Mouse (Mus musculus): ENCODE results near the gene Cgrrf1. TPM values are rescaled to one million over a fixed set of nuclear protein-coding genes. Genes with fewer than 3 reads are reported as not detected.

The Cgrrf1 gene
- total RNA-seq, 2 experiments from 2014 or later, result 21.2 to 28.4 TPM

DNA sequence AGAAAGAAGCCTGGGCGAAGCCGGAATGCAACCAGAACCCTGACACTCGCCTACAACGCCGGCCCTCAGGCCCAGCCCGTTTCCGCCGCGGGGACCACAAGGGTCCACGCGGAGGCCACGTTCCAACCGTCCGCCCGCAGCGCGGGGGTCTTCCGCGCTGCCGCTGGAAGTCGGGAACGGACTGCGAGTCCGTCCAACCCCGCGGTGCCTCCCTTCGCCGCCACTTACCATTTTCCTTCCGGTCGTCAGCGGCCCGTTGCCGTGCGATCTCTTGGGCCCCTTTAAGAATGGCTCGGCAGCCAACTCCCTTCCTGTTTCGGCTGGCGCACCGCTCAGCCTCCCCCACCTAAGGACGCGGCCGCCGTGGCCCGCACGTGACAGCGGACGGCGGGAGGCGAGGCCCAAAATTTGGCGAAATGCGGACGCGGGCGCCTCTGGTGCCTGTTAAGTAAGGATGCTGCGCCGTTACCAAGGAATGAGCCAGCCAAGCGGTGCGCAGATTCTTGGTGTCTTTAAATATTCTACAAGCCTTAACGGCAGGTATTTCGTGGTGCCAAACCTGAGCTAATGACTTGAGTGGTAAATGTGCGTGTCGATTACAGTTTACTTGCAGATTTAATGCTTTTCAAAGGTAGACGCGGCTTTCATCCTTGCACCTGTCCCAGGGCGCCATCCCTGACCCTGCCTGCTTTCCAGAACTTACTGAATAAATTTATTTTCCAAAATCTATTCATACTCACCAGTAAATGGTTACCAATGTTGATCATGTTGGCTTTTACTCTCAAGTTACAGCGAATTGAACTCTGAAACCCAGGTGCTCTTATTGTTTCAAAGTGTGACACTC, 9.8 kb upstream of the Cgrrf1 start, which contains the start of gene Gmfb:
Gene Gmfb (minus strand): TSS at position 370 of the 844 bp plus-strand sequence.
- peak; percentile 96 for ATAC-seq (replicated peaks; ENCODE audit: poor library complexity, severe bottlenecking)

DNA sequence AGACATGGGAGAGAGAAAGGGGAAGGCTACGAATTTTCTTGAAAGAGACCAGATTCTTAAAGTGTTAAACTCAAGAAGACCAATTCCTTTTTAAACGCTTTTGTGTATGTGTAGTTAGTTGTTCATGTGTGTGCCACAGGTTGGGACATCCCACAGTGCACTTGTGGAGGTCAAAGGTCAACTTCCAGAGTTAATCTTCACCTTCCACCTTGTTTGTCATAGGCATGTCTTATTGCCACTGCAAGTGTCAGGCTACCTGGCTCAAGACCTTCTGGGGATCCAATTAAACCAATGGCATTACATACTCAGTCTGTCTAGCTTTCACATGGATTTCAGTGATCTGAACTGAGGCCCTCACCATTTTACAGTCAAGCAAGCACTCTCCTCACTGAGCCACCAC, 7.9 kb upstream of the Cgrrf1 start:
- ATAC-seq (replicated peaks; ENCODE audit: poor library complexity, severe bottlenecking), result no peak

DNA sequence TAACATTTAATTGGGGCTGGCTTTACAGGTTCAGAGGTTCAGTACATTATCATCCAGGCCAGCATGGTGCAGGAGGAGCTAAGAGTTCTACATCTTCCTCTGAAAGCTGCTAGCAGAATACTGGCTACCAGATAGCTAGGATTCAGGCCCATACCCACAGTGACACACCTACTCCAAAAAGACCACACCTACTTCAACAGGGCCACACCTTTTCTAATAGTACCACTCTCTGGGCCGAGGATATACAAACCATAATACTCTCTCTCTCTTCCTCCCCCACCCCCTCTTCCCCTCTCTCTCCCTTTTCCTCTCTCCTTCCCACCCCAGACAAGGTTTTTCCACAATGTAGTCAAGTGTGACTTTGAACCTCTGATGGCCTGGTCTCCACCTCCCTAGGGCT, 4.5 kb upstream of the Cgrrf1 start:
- ATAC-seq (replicated peaks; ENCODE audit: poor library complexity, severe bottlenecking), result no peak

DNA sequence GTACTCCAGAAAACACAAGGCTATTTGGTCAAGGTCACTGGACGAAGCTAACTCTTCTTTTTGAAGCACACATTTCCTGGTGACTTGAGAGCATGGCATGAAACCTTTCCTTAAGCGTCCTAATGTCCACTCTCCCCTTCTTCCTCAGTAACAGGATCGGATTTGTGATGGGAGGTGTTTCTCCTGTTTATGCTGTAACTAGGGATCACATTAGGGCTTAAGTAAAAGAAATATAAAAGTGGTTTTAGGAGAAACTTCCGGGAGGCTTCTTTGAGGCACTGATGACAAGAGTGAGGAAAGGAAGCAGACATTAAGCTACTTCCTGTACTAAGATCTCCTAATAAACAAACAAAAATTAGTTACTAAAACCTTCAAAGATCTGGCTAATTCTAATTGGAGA, 630 bp upstream of the Cgrrf1 start:
- peak; percentile 14; the same call in 1 of the 2 replicates for ATAC-seq (replicated peaks; ENCODE audit: poor library complexity, severe bottlenecking)

DNA sequence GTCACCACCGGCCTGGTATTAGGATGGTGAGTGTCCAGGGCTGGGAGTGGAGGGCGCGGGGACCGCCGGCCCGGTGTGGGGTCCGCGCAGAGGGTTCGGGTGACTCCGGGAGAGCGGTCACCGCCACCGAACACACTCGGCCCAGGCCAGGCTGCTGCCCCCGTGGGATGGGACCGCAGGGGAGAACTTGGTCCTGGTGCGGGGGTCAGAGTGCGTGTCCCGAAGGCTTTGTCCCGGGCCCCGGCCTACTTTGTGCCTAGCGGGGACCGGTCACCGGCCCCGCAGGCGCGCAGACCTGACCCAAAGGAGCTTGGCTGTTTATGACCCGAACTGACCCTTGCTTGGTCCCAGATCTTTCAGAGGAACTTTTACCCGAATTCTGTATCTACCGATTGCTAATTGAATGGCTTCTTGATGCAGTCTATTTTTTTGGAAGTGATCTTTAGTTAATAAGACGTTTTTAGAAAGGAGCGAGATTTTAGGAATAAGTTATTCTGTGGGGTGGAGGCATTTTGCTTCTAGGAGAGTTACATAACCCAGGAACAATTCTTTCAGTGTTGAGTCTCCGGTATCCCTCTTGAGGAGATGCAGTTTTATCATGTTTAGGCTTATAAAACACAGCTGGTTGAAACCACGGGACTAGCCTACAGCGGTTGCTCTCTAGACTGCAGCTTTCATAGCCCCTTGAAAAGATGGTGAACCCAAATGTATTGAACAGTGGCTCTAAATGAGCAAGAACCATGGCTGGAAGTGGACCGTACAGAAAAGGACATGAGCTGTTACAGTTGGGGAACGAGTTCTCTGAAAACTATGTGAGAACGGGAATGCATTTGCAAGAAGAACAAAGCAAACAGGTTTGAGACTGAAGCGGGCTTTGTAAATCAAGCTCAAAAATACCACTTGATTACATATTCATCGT, 688 bp downstream of the Cgrrf1 start:
- no peak for ATAC-seq (replicated peaks; ENCODE audit: poor library complexity, severe bottlenecking)

DNA sequence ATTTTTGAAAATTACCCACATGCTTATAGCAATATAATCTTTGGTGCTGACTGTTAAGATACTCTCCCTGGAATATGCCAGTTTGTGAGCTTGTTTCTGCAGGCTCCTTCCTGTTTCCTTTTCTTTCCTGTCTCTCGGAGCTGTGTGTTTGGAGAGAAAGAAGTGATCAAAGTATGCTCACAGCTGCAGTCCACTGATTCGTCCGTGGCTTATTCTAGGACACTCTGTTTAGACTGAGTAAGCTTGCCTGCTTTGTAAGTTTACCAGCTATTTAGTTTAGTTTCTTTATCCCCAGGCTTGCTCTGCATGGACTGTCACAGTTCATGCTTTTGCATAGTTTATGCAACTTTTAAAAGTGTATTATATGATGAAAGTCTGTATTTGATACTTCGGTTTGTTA, 7.4 kb downstream of the Cgrrf1 start:
- ATAC-seq (replicated peaks; ENCODE audit: poor library complexity, severe bottlenecking), result no peak

DNA sequence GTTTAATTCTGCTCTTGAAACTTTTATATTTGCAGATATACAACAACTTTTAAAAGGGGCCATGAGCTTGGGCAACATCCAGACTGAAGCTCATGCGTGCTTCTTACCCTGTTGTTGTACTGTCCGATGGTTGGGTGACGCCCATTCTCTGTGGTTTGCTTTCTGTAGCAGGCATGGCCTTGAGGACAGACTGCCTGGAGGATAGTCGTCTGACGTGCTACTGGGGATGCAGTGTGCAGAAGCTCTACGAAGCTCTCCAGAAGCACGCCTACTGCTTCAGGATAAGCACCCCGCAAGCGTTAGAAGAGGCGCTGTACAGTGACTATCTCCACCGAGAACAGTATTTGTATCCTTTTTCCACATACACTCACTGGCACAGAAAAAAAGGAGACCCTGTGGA, 13.8 kb downstream of the Cgrrf1 start:
- no peak for ATAC-seq (replicated peaks; ENCODE audit: poor library complexity, severe bottlenecking)

DNA sequence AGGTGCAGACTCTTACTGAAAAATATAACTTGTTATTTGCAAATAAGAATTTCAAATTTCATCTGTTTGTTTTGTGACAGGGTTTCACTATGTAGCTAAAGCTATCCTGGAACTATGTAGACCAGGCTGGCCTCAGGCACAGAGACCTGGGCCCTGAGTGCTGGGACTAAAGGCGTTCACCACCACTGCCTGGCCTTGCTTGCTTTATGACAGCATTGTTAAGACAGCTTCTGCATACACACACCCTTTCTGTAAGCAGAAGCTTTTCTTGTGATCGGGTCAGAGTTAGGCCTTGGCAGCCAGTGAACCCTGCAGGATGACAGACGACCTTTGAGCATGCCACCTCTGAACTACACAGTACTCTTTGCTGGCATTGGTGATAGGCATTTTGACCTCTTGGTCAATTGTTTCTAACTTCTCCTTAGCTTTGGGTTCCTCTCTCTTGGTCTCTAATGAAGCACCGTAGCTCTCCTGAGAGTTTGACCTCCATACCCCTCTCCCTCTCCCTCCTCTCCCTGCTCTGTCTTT, 16.2 kb downstream of the Cgrrf1 start:
- no peak for ATAC-seq (replicated peaks; ENCODE audit: poor library complexity, severe bottlenecking)

DNA sequence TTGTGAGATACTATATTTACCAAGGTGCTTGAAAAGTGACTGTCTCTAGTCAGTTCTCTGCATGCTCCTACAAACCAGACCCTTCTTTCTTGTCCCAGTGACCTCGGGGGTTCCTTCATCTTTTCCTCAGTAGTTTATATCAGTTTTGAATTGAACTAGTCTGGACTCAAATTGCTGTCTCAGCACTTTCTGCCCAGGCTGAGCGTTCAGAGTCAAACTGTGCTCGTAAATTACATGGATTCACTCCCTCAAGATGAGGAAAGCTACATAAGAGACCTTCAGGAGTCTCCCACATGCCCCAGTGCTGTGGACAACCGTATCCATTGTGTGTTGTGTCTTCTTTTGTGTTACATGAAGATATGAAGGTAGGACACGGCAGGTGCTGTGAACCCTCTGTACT, 16.8 kb downstream of the Cgrrf1 start:
- ATAC-seq (replicated peaks; ENCODE audit: poor library complexity, severe bottlenecking), result no peak

DNA sequence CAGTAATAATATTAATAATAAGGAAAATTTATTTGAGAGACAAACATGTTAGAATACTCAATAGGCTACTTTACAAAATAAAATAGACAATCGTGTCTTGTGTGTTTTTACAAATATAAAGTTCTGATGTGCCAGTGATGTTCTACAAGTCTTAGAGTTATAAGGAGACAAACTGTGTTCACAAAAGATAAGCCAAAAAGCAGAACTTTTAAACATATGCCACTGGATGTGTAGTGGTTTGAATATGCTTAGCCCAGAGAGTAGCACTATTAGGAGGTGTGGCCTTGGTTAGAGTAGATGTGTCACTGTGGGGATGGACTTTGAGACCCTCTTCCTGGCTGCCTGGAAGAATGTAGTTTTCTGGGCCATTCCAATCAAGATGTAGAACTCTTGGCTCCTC, 17.8 kb downstream of the Cgrrf1 start:
- ATAC-seq (replicated peaks; ENCODE audit: poor library complexity, severe bottlenecking), result no peak

DNA sequence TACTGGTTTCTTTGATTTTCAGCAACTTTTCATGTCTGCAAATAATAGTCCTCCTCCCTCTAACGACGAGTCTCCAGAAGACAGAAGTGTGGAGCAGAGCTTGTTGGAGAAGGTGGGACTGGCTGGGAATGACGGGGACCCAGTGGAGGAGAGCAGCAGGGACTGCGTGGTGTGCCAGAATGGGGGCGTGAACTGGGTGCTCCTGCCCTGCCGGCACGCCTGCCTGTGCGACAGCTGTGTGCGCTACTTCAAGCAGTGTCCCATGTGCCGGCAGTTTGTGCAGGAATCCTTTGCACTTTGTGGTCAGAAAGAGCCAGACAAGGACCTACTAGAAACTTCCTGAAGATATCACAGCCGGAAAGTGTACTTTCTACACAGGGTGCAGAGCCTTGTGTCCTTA, 21.8 kb downstream of the Cgrrf1 start:
- no peak for ATAC-seq (replicated peaks; ENCODE audit: poor library complexity, severe bottlenecking)

DNA sequence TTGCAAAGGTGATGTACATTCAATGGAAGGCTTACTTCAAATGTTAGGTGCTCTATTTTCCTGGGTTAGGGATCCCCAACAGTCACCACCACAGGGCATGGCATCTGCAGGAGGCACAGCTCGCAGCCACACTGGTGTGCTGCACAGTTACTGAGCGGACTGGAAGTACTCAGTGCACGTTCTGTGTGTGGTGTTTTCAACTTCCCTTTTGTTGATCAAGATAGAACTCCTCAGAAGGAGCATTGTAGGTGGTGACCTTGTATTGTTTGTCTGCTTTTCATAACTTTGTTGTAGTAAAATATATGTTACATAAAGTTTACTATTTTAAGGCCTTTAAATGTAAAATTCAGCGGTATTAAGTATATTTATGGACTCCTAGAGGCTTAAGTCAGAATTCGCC, 31.0 kb downstream of the Cgrrf1 start:
- ATAC-seq (replicated peaks; ENCODE audit: poor library complexity, severe bottlenecking), result no peak

DNA sequence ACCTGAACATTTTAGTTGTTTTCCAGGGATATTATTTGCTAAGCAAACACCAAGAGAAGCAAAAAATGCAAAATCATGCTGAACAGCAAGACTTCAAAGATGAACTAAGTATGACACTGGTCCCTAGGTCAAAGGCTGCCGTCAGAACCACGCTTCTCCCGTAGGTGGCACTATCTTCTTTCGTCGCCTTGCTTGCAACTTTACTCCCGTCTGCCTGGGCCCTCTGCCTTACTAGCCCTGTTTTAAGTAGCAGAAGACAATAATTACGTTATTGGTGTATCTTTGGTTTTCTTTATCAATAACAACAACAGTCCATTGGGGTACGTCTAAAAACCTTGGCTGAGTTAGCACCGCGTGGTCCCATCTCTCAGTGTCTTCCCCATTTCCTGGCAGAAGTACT, 49.0 kb downstream of the Cgrrf1 start:
- ATAC-seq (replicated peaks; ENCODE audit: poor library complexity, severe bottlenecking), result peak; percentile 39

DNA sequence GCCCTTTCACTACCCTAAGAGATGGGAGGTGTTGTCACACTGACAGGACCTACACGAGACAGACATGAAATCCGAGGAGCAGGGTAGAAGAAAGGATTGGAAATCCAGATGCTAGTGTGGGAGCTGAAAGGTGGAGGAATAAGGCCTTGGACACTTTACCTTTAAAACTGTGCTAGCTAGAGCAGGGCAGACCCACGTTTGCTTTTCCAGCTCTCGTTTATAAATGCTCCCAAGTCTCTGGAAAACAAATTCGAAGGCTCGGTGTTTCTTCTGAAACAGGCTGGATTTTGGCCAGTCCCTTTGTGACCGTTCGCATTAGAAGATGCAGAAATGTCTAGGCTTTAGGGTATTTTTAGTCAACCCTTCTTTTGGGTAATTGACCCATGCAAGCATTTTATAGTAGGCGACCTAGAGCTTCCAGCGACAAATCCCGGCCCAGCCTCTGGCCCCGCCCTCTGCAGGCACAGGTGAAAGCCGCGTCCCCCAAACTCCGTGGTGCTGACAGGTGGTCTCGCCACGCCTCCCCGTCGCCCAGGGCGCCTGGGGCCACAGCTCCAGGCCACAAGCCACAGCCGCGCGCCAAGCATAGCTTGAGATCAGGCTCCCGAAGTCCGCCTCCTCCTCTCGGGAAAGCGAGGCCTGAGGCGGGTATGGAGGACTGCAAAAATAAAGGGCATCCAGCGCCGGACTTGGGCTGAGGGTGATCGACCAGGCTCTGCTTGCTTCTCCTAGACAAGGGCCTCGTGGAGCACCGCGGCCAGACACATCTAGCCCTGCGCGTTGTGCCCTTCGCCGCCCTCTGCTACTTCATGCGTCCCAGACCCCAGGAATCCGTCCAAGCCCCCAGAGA, 49.9 kb downstream of the Cgrrf1 start:
- ATAC-seq (replicated peaks; ENCODE audit: poor library complexity, severe bottlenecking), result 0 out of 2 replicates have a peak, but pooled peaks have one; percentile 3

DNA sequence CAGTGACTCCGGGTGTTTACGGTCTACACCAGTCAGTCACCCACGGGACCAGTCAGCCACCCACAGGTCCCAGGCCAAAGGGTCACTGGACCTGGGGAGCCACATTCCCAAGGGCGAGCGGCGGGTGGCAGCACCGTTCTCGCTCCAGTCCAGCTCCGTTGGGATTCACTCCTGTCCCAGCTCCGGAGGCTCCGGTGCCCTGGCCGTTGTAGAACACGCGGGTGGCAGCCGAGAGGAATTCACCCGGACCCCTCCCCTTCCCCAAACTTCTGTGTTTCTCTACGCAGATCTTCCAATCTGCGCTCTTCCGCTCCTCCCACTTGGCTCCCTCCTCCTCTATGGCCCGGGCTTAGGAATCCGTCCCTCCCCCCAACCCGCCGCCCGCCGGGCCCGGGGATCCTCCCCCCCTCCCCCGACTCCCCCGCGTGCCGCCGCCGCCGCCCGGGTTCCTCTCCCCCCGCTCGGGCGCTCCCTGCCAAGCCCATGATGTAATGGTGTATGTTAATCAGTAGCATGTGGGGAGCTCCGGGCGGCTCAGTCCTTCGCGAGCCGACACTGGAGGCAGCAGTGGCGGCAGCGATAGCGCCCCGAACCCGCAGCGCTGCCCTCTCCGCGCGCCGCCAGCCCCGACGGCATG, 50.6 kb downstream of the Cgrrf1 start, which contains the start of gene Samd4:
Gene Samd4 (plus strand): TSS at position 424 of the 637 bp plus-strand sequence.
- ATAC-seq (replicated peaks; ENCODE audit: poor library complexity, severe bottlenecking), result peak; percentile 49

DNA sequence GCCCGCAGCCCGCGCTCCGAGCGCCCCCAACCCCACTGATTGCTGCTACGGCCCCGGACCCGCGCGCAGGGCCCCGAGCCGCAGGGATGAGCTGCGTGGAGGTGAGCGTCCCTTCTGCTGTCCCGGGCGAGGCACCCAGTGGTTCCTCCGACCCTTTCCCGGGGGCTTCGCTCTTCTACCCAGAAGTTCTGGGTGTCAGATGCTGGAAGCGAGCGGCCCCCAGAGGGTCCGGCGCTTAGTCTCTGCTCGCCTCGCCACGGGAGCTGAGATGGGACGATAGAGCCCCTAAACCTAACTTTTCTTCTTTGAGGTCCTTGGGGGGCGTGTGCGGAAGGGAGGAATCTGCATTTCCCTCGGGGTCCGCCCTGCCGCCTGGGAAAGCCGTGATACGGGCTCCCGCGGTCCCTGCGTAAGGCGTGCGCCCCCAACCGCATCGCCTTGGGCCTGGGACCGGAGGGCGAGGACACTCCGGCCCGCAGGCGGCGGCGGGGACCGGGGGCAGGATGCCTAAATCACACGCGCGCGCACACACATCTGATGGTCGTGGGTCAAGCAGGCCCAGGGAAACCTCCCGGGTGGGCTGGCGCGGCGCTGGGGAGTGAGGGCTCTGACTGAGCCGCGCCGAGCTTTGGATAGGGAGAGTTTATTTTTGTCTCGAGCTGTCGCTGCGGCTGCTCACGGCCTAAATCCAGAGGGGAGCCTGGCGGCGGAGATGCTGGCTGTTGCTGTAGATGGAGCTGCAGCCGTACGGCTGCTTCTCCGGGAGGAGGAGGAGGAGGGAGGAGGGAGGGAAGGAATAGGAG, 51.3 kb downstream of the Cgrrf1 start:
- ATAC-seq (replicated peaks; ENCODE audit: poor library complexity, severe bottlenecking), result no peak

DNA sequence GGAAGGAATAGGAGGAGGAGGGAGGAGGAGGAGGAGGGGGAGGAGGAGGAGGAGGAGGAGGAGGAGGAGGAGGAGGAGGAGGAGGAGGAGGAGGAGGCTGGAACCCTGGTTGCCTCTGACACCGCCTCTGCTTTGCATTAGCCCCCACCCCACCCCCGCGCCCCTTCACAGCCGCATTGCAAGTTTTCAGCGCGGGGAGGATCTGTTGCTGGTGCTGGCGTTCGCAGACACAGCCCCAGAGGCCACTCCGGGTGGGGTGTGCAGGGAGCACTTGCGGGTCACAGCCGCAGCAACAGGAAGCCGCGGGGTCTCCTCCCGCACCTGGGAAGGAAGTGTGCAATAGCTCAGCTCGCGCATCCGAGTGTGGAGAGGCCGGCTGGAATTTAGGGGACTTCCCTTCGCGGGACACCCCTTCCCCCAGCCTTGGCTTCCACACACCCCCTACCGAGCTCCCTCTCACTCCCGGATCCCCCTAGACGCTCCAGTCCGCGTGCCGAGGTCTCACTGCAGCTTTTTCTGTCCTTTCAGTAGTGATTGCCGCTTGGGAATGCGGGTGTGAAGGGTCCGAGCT, 52.0 kb downstream of the Cgrrf1 start:
- peak; percentile 43 for ATAC-seq (replicated peaks; ENCODE audit: poor library complexity, severe bottlenecking)

DNA sequence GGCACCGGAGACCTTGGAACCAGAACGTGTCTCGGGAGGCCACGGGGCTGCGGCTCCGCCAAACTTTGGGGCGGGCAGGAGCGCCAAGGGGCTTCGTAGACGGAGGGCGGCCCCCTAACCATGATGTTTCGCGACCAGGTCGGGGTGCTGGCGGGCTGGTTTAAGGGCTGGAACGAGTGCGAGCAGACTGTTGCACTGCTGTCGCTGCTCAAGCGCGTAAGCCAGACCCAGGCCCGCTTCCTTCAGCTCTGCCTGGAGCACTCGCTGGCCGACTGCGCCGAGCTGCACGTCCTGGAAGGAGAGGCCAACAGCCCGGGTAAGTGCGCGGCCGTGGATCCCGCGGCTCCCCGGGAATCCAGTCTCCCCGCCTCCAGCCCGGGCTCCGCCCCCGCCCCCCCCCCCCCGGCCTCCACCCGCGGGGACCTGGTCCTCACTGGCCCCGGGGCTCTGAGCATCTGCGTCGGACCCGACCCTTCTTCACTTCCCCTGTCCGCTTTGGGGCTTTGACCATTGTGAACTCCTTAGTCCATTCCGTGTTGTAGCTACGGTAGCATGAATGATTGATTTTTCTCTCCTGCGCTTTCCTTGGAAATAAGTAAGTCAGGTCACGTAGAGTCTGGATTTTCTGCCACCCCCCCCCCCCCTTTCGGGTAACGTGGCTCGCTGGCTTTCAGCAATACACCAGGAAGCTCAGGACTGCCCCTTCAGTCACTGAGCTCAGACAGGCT, 52.9 kb downstream of the Cgrrf1 start:
- ATAC-seq (replicated peaks; ENCODE audit: poor library complexity, severe bottlenecking), result 0 out of 2 replicates have a peak, but pooled peaks have one; percentile 7
